Mouse (Mus musculus) midbrain, embryonic 12.5 days (tissue): ENCODE results near the gene Eif1ad. TPM values are rescaled to one million over a fixed set of nuclear protein-coding genes. Genes with fewer than 3 reads are reported as not detected.

Experiments
- ATAC-seq: fragments of 200-750 bp; cut with Nextera tagmentation; 2 replicates; pipeline ENCODE4 v1.8.0; 2017; ENCODE audit warnings: low read depth, moderate TSS enrichment, moderate library complexity; ENCODE audit not compliant: low FRiP score
- H3K27ac ChIP-seq: fragments of 300-500 bp; sonication (generic); replicated peaks from 2 replicates; pipeline ENCODE4 v1.5.1; 2016; ENCODE audit warnings: mild to moderate bottlenecking
- H3K27me3 ChIP-seq: fragments of 300-500 bp; sonication (generic); 2 replicates; pipeline ENCODE4 v1.6.1; 2016; ENCODE audit warnings: mild to moderate bottlenecking
- H3K36me3 ChIP-seq: fragments of 300-500 bp; sonication (generic); 2 replicates; pipeline ENCODE4 v1.6.1; 2016
- H3K4me1 ChIP-seq: fragments of 300-500 bp; sonication (generic); 2 replicates; pipeline ENCODE4 v1.6.1; 2016
- H3K4me2 ChIP-seq: fragments of 300-500 bp; sonication (generic); replicated peaks from 2 replicates; pipeline ENCODE4 v1.6.1; 2016; ENCODE audit warnings: mild to moderate bottlenecking, moderate library complexity
- H3K4me3 ChIP-seq: fragments of 300-500 bp; sonication (generic); 2 replicates; pipeline ENCODE4 v1.5.1; 2016; ENCODE audit warnings: mild to moderate bottlenecking
- H3K9ac ChIP-seq: fragments of 300-500 bp; sonication (generic); replicated peaks from 2 replicates; pipeline ENCODE4 v1.6.1; 2016; ENCODE audit warnings: mild to moderate bottlenecking, moderate library complexity
- H3K9me3 ChIP-seq: fragments of 300-500 bp; sonication (generic); 2 replicates; pipeline ENCODE4 v1.6.1; 2016; ENCODE audit warnings: mild to moderate bottlenecking
- WGBS: fragments of 180-500 bp; shearing (Covaris S2); methylation state at CpG from one replicate; pipeline ENCODE4 v1.1.7; 2016; 5-methylcytosine and 5-hydroxymethylcytosine counted together
- polyA plus RNA-seq: library from polyadenylated mRNA; unstranded; fragments of >200 nt; fragmentation: Nextera tagmentation; extraction: Ambion mirVana; gene quantifications from 2 replicates; pipeline ENCODE4 v1.2.1, GENCODE M21; 2016

The Eif1ad gene
- polyA plus RNA-seq, 1 experiment from 2014 or later = 75.9 TPM

DNA sequence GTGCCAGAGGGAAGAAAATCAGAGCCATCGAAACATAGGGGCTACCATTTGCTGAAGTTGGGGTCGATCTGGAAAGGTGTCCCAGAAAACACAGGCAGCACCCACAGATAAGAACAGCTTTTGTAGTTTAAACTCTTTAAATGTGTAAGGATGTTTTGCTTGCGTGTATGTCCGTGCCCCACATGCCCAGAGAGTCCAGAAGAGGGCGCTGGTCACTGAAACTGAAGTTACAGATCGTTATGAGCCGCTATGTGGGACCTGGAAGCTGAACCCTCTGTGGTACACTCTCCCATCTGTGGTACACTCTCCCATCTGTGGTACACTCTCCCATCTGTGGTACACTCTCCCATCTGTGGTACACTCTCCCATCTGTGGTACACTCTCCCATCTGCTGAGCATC is 40.6 kb downstream of the Eif1ad start:
- 14% methylated on average over 7 of the region's 7 CpGs for WGBS
- ATAC-seq = peak; percentile 25
- H3K4me2 ChIP-seq = peak overlapping the region; percentile 75

DNA sequence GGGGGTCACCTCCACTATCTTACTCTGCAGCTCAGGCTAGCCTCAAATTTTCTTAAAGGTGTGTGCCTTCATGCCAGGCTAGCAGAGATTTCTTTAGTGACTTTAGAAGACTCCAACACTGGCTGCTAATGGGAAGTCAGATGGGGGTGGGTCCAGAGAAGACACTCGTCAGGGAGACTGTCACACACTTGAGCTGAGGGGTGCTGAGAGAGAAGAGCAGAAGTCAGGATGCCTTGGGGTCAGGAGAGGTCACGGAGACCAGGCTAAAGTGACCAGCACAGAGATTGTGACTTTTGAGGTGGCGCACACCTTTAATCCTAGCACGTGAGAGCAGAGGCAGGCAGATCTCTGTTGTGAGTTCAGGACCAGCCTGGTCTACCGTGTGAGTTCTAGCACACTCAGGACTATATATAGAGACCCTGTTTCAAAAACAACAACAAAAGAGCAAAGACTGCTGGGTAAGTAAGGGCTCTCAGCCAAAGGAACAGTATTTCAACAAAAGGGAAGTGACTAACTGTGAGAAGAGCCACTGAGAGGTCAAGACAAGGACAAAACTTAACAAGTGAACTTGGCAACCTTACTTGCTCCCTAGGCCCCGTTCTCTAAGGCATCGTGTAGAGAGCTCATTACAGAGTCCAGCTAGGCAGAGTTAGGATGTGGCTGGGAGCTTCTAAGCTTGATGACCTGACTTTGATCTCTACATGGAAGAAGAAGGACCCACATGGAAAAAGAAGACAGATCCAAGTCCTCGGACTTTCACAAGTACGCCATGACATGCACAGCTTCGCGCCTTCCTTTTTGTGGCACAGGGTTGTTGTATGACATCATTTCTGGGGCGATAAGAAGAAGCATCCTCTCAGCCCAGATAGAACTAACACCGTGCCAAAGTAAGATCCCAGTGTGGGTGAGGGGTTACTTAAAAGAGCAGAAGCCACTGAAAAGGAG is 41.8 kb downstream of the Eif1ad start:
- H3K4me3 ChIP-seq = no peak overlapping the region
- H3K27me3 ChIP-seq = no peaks in the 10 kb centered on the region
- no peaks in the 10 kb centered on the region for H3K36me3 ChIP-seq
- ATAC-seq = no peak
- H3K9me3 ChIP-seq = no peaks in the 10 kb centered on the region
- H3K4me2 ChIP-seq = peak overlapping the region; percentile 75
- peaks cover 12% of the 10 kb centered on the region for H3K4me1 ChIP-seq
- H3K27ac ChIP-seq = no peak overlapping the region
- WGBS = 89% methylated on average over 13 of the region's 13 CpGs
- peak overlapping the region; percentile 63 for H3K9ac ChIP-seq

More for the DNA sequence above, 40.6 kb downstream of the Eif1ad start:
- H3K36me3 ChIP-seq = no peaks in the 10 kb centered on the region
- peak overlapping the region; percentile 81 for H3K27ac ChIP-seq
- H3K27me3 ChIP-seq = no peaks in the 10 kb centered on the region
- H3K9ac ChIP-seq = peak overlapping the region; percentile 63
- peak overlapping the region; percentile 59 for H3K4me3 ChIP-seq
- H3K4me1 ChIP-seq = peaks cover 12% of the 10 kb centered on the region
- no peaks in the 10 kb centered on the region for H3K9me3 ChIP-seq

DNA sequence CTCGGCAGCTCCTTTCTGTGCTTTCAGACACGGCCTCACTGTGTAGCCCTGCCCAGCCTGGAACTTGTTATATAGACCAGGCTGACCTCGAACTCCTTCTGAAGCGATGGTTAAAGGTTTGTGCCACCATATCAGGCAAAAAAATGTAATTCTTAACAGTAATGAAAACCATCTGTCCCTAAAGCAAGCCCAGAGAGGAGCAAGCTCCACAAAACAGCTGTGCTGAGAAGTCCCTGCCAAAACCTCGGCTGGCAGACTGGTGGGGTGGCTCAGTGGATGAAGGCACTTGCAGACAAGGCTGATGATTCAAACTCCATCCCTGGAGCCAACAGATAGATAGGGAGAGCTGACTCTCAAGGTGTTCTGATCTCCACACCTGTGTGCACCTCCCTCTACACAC is 42.5 kb downstream of the Eif1ad start:
- Histone ChIP-seq H3K4me2 (no peak overlapping the region), H3K27me3 (no peaks in the 10 kb centered on the region), H3K4me3 (no peak overlapping the region), H3K27ac (no peak overlapping the region), H3K36me3 (no peaks in the 10 kb centered on the region), H3K4me1 (peaks cover 12% of the 10 kb centered on the region), H3K9ac (no peak overlapping the region), H3K9me3 (no peaks in the 10 kb centered on the region)
- WGBS = 77% methylated on average over 5 of the region's 5 CpGs
- ATAC-seq = no peak

DNA sequence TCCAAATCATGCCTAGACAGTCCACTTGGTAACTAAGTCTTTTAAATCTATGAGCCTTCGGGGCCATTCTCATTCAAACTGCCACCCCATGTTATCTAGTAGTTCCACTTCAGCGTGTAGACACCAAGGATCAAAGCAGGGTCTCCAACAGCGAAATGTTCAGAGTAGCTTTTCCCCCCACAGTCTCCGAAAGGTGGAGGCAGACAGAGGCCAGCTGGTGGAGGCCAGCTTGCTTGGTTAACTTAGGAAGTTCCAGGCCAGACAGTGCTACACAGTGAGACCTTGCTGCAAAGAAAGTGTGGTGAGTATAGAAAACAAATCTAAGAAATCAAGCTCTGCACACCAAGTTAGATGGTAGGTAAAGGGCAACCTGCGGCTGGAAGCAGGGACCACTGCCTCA is 44.1 kb downstream of the Eif1ad start:
- H3K4me2 ChIP-seq = no peak overlapping the region
- H3K36me3 ChIP-seq = no peaks in the 10 kb centered on the region
- H3K4me1 ChIP-seq = peaks cover 12% of the 10 kb centered on the region
- no peak overlapping the region for H3K9ac ChIP-seq
- ATAC-seq = no peak
- H3K4me3 ChIP-seq = no peak overlapping the region
- H3K27me3 ChIP-seq = no peaks in the 10 kb centered on the region
- H3K9me3 ChIP-seq = no peaks in the 10 kb centered on the region
- 91% methylated on average over 5 of the region's 5 CpGs for WGBS
- no peak overlapping the region for H3K27ac ChIP-seq

DNA sequence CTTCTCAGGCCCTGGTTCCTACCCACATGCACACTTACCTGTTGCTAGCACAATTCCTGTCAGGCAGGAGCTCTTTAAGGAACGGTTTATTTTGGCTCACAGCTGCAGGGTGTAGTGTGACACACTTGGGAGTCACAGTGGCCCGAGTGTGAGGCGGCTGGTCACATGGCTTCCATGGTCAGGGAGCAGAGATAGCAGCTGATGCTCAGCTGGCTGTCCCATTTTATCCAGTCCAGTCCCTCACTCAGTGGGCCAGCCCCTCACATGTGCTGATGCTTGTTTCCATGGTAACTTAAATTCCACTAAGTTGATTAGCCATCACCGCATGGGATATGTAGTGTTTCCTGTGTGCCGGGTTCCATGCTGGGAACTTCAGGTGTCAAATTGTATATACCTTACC is 45.4 kb downstream of the Eif1ad start:
- no peak for ATAC-seq
- no peak overlapping the region for H3K4me3 ChIP-seq
- WGBS = 73% methylated on average over 5 of the region's 5 CpGs
- H3K9me3 ChIP-seq = no peaks in the 10 kb centered on the region
- no peak overlapping the region for H3K4me2 ChIP-seq
- no peak overlapping the region for H3K9ac ChIP-seq
- H3K36me3 ChIP-seq = no peaks in the 10 kb centered on the region
- H3K27me3 ChIP-seq = no peaks in the 10 kb centered on the region
- H3K27ac ChIP-seq = no peak overlapping the region
- H3K4me1 ChIP-seq = peaks cover 7% of the 10 kb centered on the region; the same call in 1 of the 2 replicates

DNA sequence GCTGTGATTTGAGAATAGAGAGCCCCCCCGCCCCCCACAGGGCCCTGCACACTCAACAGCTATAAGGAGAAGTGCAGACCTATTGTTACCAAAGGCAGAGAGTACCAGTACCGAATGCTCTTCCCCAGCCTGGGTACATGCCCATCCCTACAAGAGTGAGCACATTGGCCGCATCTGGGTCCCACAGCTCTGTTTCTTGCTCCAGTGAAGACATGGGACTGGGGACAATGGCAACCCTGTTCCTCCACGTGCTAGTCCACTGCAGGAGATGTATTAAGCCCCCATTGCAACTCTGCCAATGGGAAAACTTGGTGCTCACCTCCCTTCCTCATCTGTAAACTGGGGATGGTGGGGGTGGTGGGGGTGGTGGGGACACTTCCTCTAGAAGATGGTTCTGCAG is 47.3 kb downstream of the Eif1ad start:
- Histone ChIP-seq H3K27me3 (no peaks in the 10 kb centered on the region), H3K27ac (no peak overlapping the region)
- WGBS = 68% methylated on average over 4 of the region's 4 CpGs

DNA sequence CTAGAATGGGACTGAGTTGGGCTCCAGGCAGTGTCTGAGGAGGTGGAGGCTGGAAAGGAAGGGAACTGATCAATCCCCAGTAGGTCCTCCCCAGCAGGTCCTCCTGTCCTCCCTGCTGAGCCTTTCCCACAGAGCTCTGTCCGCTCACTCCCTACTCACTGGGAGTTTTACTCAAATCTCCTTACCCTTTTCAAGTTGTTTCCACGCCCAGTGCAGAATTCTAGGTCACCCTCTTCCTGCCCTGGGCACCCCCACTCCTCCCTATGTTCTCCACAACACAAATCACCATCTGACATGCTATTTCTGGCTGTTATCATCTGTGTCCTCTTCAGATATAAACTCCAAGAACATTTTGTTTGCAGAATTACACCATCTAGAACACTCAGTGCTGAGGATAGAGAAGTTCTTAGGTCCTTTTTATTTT is 48.0 kb downstream of the Eif1ad start:
- Histone ChIP-seq H3K9me3 (no peaks in the 10 kb centered on the region), H3K27me3 (no peaks in the 10 kb centered on the region), H3K9ac (no peak overlapping the region), H3K4me2 (no peak overlapping the region), H3K36me3 (peaks cover 5% of the 10 kb centered on the region; the same call in 1 of the 2 replicates), H3K4me3 (no peak overlapping the region), H3K4me1 (no peaks in the 10 kb centered on the region), H3K27ac (no peak overlapping the region)
- no peak for ATAC-seq
- WGBS = 67% methylated on average over 2 of the region's 2 CpGs

More for the DNA sequence above, 47.3 kb downstream of the Eif1ad start:
- H3K4me1 ChIP-seq = no peaks in the 10 kb centered on the region
- no peaks in the 10 kb centered on the region for H3K36me3 ChIP-seq
- ATAC-seq = no peak
- no peak overlapping the region for H3K9ac ChIP-seq
- H3K4me3 ChIP-seq = no peak overlapping the region
- no peaks in the 10 kb centered on the region for H3K9me3 ChIP-seq
- H3K4me2 ChIP-seq = no peak overlapping the region

DNA sequence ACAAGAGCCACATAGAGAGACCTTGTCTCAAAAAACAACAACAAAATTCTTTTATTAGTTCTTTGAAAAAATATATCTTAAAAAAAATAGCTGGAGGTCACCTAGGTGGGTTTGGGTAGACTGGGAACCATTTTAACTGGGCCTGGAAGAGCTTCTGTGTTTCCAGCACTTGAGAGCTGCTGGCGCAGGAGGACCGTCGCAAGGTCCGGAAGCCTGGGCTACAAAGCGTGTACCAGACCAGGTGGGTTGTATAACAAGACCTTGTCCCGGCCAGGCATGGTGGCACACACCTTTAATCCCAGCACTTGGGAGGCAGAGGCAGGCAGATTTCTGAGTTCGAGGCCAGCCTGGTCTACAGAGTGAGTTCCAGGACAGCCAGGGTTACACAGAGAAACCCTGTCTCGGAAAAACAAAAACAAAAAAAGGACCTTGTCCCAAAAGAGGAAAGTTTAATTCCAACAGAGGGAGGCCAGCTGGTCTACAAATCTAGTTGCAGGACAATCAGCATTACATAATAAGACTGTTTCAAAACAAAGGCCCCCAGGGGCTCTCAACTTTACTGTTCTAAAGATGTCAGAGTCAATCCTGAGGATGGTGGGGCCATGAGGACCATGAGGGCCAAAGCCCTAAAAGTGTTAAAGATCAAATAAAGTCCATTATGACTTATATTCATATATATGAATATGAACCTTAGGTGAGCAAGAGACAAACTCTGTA is 52.4 kb downstream of the Eif1ad start:
- Histone ChIP-seq H3K27me3 (no peaks in the 10 kb centered on the region), H3K9me3 (no peaks in the 10 kb centered on the region), H3K4me3 (no peak overlapping the region), H3K4me2 (no peak overlapping the region), H3K36me3 (peaks cover 40% of the 10 kb centered on the region), H3K9ac (no peak overlapping the region), H3K27ac (no peak overlapping the region), H3K4me1 (peaks cover 11% of the 10 kb centered on the region)
- WGBS = 94% methylated on average over 8 of the region's 8 CpGs
- no peak for ATAC-seq

DNA sequence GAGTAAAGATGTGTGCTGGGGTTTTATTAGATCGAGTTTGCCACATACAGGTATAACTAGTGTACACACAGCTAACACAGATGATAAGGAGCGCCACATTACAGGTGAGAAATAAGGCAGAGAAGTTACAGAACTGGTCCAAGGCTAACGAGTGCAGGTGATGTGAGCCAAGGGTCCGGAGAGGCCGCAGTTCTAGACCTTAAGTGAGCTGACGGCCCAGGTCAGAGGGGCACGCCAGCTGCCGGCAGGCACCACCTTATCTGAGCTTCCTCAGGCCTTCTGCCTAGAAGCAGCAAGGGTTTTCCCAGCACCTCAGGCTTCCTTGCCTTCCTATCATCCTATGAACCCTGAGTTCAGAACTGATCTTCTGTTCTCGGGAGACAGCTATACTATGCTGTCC is 53.1 kb downstream of the Eif1ad start:
- peaks cover 14% of the 10 kb centered on the region for H3K4me1 ChIP-seq
- H3K9ac ChIP-seq = no peak overlapping the region
- H3K27me3 ChIP-seq = no peaks in the 10 kb centered on the region
- no peaks in the 10 kb centered on the region for H3K9me3 ChIP-seq
- ATAC-seq = no peak
- H3K4me2 ChIP-seq = no peak overlapping the region
- no peak overlapping the region for H3K27ac ChIP-seq
- H3K36me3 ChIP-seq = peaks cover 40% of the 10 kb centered on the region
- no peak overlapping the region for H3K4me3 ChIP-seq
- WGBS = 93% methylated on average over 9 of the region's 9 CpGs

DNA sequence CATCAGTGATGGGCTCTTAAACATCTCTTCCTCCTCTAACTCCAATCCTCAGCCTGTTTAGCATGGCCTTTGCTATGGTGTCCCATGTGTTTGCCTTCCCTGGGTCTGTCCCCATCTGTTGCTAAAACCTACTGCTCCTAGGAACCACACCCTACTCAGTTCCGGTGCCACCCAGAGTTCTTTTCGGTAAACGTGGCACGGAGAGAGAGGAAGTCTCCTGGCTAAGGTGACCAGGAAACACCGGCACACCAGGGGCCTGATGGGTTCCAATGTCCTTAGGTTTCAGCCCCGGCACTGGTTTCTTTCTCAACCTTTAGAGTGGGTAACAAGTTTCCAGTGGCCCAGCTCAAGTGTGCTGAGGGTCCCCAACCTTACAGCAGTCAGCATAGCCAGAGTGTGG is 54.0 kb downstream of the Eif1ad start:
- no peaks in the 10 kb centered on the region for H3K27me3 ChIP-seq
- H3K9me3 ChIP-seq = no peaks in the 10 kb centered on the region
- peaks cover 40% of the 10 kb centered on the region for H3K36me3 ChIP-seq
- H3K9ac ChIP-seq = no peak overlapping the region; the same call in 1 of the 2 replicates
- no peak overlapping the region for H3K4me2 ChIP-seq
- peaks cover 16% of the 10 kb centered on the region for H3K4me1 ChIP-seq
- 94% methylated on average over 6 of the region's 6 CpGs for WGBS
- no peak for ATAC-seq
- H3K4me3 ChIP-seq = no peak overlapping the region
- no peak overlapping the region for H3K27ac ChIP-seq
